Mouse (Mus musculus): Measurements from ENCODE around the gene Slc39a13.

DNA sequence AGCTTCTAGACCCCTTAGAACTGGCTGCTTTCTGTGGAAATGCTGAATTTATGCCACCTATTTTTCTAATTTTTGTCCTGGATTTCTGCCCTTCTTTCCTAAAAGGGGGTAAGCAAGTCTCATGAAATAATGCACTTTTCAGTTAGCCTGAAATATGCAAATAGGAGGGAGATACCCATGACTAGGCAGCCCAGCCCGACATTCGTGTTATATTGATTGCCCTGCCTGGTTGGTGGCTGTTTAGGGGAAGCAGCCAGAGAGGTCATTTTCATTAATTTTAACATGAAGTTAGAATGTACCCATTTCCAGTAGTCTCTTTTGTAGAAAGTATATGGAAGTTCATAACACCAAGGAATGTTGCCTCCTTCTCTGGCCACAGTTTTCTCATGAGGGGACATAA is 56.3 kb downstream of the Slc39a13 start:
- TF ChIP-seq POLR2A (IDR thresholded peaks at IDR 0.05; ENCODE audit: borderline replicate concordance, low read depth, low read length) (no peak), CTCF (IDR thresholded peaks at IDR 0.05; ENCODE audit: low read depth, low read length) (no peak)

Data from bone marrow macrophage, adult 2 months (primary cell).